Mouse (Mus musculus): ENCODE data around the gene Gjd3.

DNA sequence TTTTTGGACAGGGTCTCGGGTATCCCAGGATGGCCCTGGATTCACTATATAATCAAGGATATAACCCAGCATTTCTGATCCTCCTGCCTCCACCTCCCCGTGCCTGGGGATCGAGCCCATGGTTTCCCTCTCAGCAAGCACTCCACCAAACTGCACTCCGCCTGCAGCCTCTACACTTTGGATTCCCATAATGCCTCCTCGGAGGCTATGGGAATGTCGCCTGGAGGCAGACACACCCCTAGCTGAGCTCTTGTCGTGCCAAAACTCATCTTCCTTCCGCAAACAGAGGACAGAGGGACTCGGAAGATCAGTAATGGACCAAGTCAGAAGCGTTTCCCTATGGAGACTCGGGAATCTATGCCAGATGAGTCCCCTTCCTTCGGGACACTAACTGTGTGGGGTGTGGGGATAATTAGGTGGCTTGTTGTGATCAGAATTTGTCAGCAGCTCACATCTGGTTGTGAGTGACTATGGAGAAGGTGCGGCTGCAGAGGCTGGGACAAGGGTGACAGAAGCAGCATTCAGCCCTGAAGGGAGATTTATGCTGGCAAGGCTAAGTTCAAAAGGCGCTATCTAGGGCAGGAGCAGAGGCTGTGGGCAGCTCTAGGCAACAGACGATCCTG lies 4.2 kb downstream of the Gjd3 start:
- no peak for TF ChIP-seq CTCF (conservative IDR thresholded peaks at IDR 0.05; ENCODE audit: low read length)
- TF ChIP-seq NANOG (IDR thresholded peaks at IDR 0.05; ENCODE audit: borderline replicate concordance, low read length) = no peak
